Mouse (Mus musculus) adrenal gland, adult (tissue): ENCODE data around the gene Nop14.

Source experiments
- DNase-seq, 2 experiments: peaks; one replicate each; pipeline ENCODE4 v3.0.0; 2022 to 2023; ENCODE audit warnings: low spot score in 1 of 2; ENCODE audit not compliant: inconsistent age in 2 of 2

Gene Nop14

GRCm38 (mm10) chr5:34659686-34660590 lies at the start of gene Nop14, which contains the start of gene Grk4:
Gene Nop14 (minus strand): TSS chr5:34660148.
Gene Grk4 (plus strand): TSS chr5:34660379.
- peak; percentile 99 for DNase-seq

- no peak for DNase-seq
Measured at GRCm38 (mm10) chr5:34708436-34708835, 48.5 kb upstream of the Nop14 start.

GRCm38 (mm10) chr5:34695521-34695920 lies 35.6 kb upstream of the Nop14 start:
- DNase-seq = no peak

- DNase-seq = no peak
Measured at GRCm38 (mm10) chr5:34692782-34693181, 32.8 kb upstream of the Nop14 start.

- DNase-seq = no peak
Measured at GRCm38 (mm10) chr5:34689868-34690267, 29.9 kb upstream of the Nop14 start.

- DNase-seq = no peak
Measured at GRCm38 (mm10) chr5:34670280-34670679, 10.3 kb upstream of the Nop14 start.

GRCm38 (mm10) chr5:34669493-34669892 lies 9.5 kb upstream of the Nop14 start:
- no peak for DNase-seq

GRCm38 (mm10) chr5:34663231-34663630 lies 3.3 kb upstream of the Nop14 start:
- no peak for DNase-seq

- DNase-seq = no peak
Measured at GRCm38 (mm10) chr5:34661909-34662308, 2.0 kb upstream of the Nop14 start.

GRCm38 (mm10) chr5:34660591-34661130 lies 713 bp upstream of the Nop14 start:
- DNase-seq = no peak

GRCm38 (mm10) chr5:34657556-34657955 lies 2.4 kb downstream of the Nop14 start:
- peak in 1 of 2 experiments; percentile 21 for DNase-seq

GRCm38 (mm10) chr5:34654881-34655280 lies 5.1 kb downstream of the Nop14 start:
- DNase-seq = peak in 1 of 2 experiments; percentile 29

- DNase-seq = no peak
Measured at GRCm38 (mm10) chr5:34652961-34653360, 7.0 kb downstream of the Nop14 start.

GRCm38 (mm10) chr5:34647581-34647980 lies 12.4 kb downstream of the Nop14 start:
- DNase-seq = peak; percentile 50 to 84

GRCm38 (mm10) chr5:34642932-34643331 lies 17.0 kb downstream of the Nop14 start:
- DNase-seq = peak; percentile 72 to 84

GRCm38 (mm10) chr5:34641991-34642390 lies 18.0 kb downstream of the Nop14 start:
- no peak for DNase-seq

- no peak for DNase-seq
Measured at GRCm38 (mm10) chr5:34637591-34638156, 22.3 kb downstream of the Nop14 start.

GRCm38 (mm10) chr5:34636481-34637287 lies 23.3 kb downstream of the Nop14 start, which contains the start of gene Mfsd10:
Gene Mfsd10 (minus strand): TSS chr5:34637212.
- DNase-seq = peak; percentile 85 to 93

GRCm38 (mm10) chr5:34635665-34636192 lies 24.2 kb downstream of the Nop14 start:
- DNase-seq = peak in 1 of 2 experiments; percentile 33

GRCm38 (mm10) chr5:34634746-34635400 lies 25.1 kb downstream of the Nop14 start:
- DNase-seq = no peak
